Mouse (Mus musculus) embryonic facial prominence, embryonic 12.5 days (tissue): ENCODE results near the gene Tdrd6. TPM values are rescaled to one million over a fixed set of nuclear protein-coding genes. Genes with fewer than 3 reads are reported as not detected.

Experiments used
- ATAC-seq: fragments of 200-750 bp; cut with Nextera tagmentation; 2 replicates; pipeline ENCODE4 v1.8.0; 2017; ENCODE audit not compliant: insufficient number of reproducible peaks, insufficient read depth, low FRiP score, low TSS enrichment
- H3K27ac ChIP-seq: fragments of 300-500 bp; sonication (generic); 2 replicates; pipeline ENCODE4 v1.5.1; 2016; ENCODE audit warnings: mild to moderate bottlenecking
- H3K27me3 ChIP-seq: fragments of 300-500 bp; sonication (generic); 2 replicates; pipeline ENCODE4 v1.6.1; 2016; ENCODE audit warnings: mild to moderate bottlenecking, moderate library complexity
- H3K36me3 ChIP-seq: fragments of 300-500 bp; sonication (generic); 2 replicates; pipeline ENCODE4 v1.6.1; 2016; ENCODE audit warnings: mild to moderate bottlenecking
- H3K4me1 ChIP-seq: fragments of 300-500 bp; sonication (generic); 2 replicates; pipeline ENCODE4 v1.6.1; 2016
- H3K4me2 ChIP-seq: fragments of 300-500 bp; sonication (generic); replicated peaks from 2 replicates; pipeline ENCODE4 v1.6.1; 2016; ENCODE audit warnings: mild to moderate bottlenecking, moderate library complexity
- H3K4me3 ChIP-seq: fragments of 300-500 bp; sonication (generic); 2 replicates; pipeline ENCODE4 v1.5.1; 2016; ENCODE audit warnings: mild to moderate bottlenecking
- H3K9ac ChIP-seq: fragments of 300-500 bp; sonication (generic); 2 replicates; pipeline ENCODE4 v1.6.1; 2016; ENCODE audit warnings: mild to moderate bottlenecking, moderate library complexity
- H3K9me3 ChIP-seq: fragments of 300-500 bp; sonication (generic); 2 replicates; pipeline ENCODE4 v1.6.1; 2016; ENCODE audit warnings: mild to moderate bottlenecking, moderate library complexity
- WGBS: fragments of 180-500 bp; shearing (Covaris S2); methylation state at CpG from one replicate; pipeline ENCODE4 v1.1.7; 2016; 5-methylcytosine and 5-hydroxymethylcytosine counted together
- polyA plus RNA-seq: library from polyadenylated mRNA; unstranded; fragments of >200 nt; fragmentation: Nextera tagmentation; extraction: Ambion mirVana; gene quantifications from 2 replicates; pipeline ENCODE4 v1.2.1, GENCODE M21; 2016

Tdrd6 gene
- 0.17 and 0.39 TPM in 2 replicates for polyA plus RNA-seq

- H3K9ac ChIP-seq, result peak within 1 kb of the TSS; percentile 42
- peak within 1 kb of the TSS; percentile 44 for H3K4me3 ChIP-seq
- peaks cover 40% of the 10 kb centered on the region for H3K27me3 ChIP-seq
- no peaks in the 10 kb centered on the region for H3K9me3 ChIP-seq
- no peaks in the 10 kb centered on the region for H3K36me3 ChIP-seq
- peaks cover 16% of the 10 kb centered on the region for H3K4me1 ChIP-seq
- peak within 1 kb of the TSS; percentile 86 for H3K4me2 ChIP-seq
- no peak within 1 kb of the TSS for H3K27ac ChIP-seq
- WGBS, result 3% methylated on average over 83 of the region's 83 CpGs
- 0 out of 2 replicates have a peak, but pooled peaks have one; percentile 52 for ATAC-seq
Measured at GRCm38 (mm10) chr17:43629496-43630426, at the start of gene Tdrd6. Gene Tdrd6, minus strand, starts transcription at chr17:43630299.

DNA sequence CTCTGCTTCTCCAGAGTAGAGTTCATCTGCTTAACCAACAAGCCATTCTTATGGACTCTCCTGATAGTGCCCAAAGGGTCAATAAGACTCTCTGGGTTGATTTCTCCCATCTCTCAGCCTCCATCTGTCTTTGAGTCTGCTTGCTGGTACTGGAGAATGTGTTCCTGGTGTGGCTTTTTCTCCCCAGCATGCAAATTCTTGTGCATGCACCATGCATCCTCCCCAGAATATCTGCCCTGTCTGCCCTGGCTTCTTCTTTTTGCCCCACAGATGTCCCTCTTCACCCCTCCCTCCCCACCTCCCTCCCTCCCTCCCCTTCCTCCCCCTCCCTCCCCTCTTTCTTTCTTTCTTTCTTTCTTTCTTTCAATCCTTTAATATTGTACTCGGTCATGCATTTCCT, 47.2 kb upstream of the Tdrd6 start:
- peaks cover 10% of the 10 kb centered on the region for H3K36me3 ChIP-seq
- no peak overlapping the region for H3K9ac ChIP-seq
- no peak overlapping the region for H3K27ac ChIP-seq
- no peaks in the 10 kb centered on the region for H3K4me1 ChIP-seq
- 57% methylated on average over 1 of the region's 1 CpGs for WGBS
- H3K4me2 ChIP-seq, result no peak overlapping the region
- no peaks in the 10 kb centered on the region for H3K9me3 ChIP-seq
- ATAC-seq, result no peak
- H3K27me3 ChIP-seq, result no peaks in the 10 kb centered on the region
- H3K4me3 ChIP-seq, result no peak overlapping the region

- H3K36me3 ChIP-seq, result peaks cover 6% of the 10 kb centered on the region; the same call in 1 of the 2 replicates
- no peak for ATAC-seq
- 90% methylated on average over 1 of the region's 1 CpGs for WGBS
- H3K9ac ChIP-seq, result no peak overlapping the region
- H3K4me3 ChIP-seq, result no peak overlapping the region
- H3K27ac ChIP-seq, result no peak overlapping the region
- no peaks in the 10 kb centered on the region for H3K27me3 ChIP-seq
- no peaks in the 10 kb centered on the region for H3K9me3 ChIP-seq
- no peak overlapping the region for H3K4me2 ChIP-seq
- H3K4me1 ChIP-seq, result no peaks in the 10 kb centered on the region
Measured at GRCm38 (mm10) chr17:43676241-43676640, 46.1 kb upstream of the Tdrd6 start.

- no peak for ATAC-seq
- WGBS, result 100% methylated on average over 1 of the region's 1 CpGs
- Histone ChIP-seq H3K9ac (no peak overlapping the region), H3K4me1 (no peaks in the 10 kb centered on the region), H3K27me3 (no peaks in the 10 kb centered on the region), H3K36me3 (peaks cover 6% of the 10 kb centered on the region; the same call in 1 of the 2 replicates), H3K27ac (no peak overlapping the region), H3K4me3 (no peak overlapping the region), H3K9me3 (no peaks in the 10 kb centered on the region), H3K4me2 (no peak overlapping the region)
Measured at GRCm38 (mm10) chr17:43675228-43675627, 45.1 kb upstream of the Tdrd6 start.

- H3K36me3 ChIP-seq, result no peaks in the 10 kb centered on the region
- WGBS, result 90% methylated on average over 4 of the region's 4 CpGs
- H3K27ac ChIP-seq, result no peak overlapping the region
- no peaks in the 10 kb centered on the region for H3K9me3 ChIP-seq
- no peak overlapping the region for H3K4me3 ChIP-seq
- peaks cover 10% of the 10 kb centered on the region for H3K4me1 ChIP-seq
- no peak for ATAC-seq
- H3K9ac ChIP-seq, result no peak overlapping the region
- no peaks in the 10 kb centered on the region for H3K27me3 ChIP-seq
- no peak overlapping the region for H3K4me2 ChIP-seq
Measured at GRCm38 (mm10) chr17:43671907-43672306, 41.8 kb upstream of the Tdrd6 start.

GRCm38 (mm10) chr17:43669145-43669695, 39.1 kb upstream of the Tdrd6 start:
- no peak for ATAC-seq
- no peak overlapping the region for H3K4me3 ChIP-seq
- H3K27me3 ChIP-seq, result no peaks in the 10 kb centered on the region
- peak overlapping the region; percentile 56 for H3K4me2 ChIP-seq
- no peaks in the 10 kb centered on the region for H3K36me3 ChIP-seq
- H3K9ac ChIP-seq, result no peak overlapping the region
- no peak overlapping the region for H3K27ac ChIP-seq
- peaks cover 21% of the 10 kb centered on the region for H3K4me1 ChIP-seq
- no peaks in the 10 kb centered on the region for H3K9me3 ChIP-seq
- WGBS, result 74% methylated on average over 6 of the region's 6 CpGs

- Histone ChIP-seq H3K4me1 (peaks cover 21% of the 10 kb centered on the region), H3K36me3 (peaks cover 10% of the 10 kb centered on the region), H3K27ac (peak within 1 kb of the TSS; percentile 67; the same call in 1 of the 2 replicates), H3K9me3 (no peaks in the 10 kb centered on the region), H3K4me2 (peak within 1 kb of the TSS; percentile 70), H3K9ac (peak within 1 kb of the TSS; percentile 74), H3K27me3 (no peaks in the 10 kb centered on the region), H3K4me3 (peak within 1 kb of the TSS; percentile 82)
- ATAC-seq, result no peak; the same call in 1 of the 2 replicates
- under 1% methylated on average over 17 of the region's 17 CpGs for WGBS
Measured at GRCm38 (mm10) chr17:43667290-43667843, 37.3 kb upstream of the Tdrd6 start, which contains the start of gene Cyp39a1. Gene Cyp39a1, plus strand, starts transcription at chr17:43667425.

GRCm38 (mm10) chr17:43666576-43667289, 36.6 kb upstream of the Tdrd6 start, which contains the start of gene Slc25a27:
Gene Slc25a27, minus strand, starts transcription at chr17:43667214.
- Histone ChIP-seq H3K36me3 (peaks cover 11% of the 10 kb centered on the region), H3K4me2 (peak within 1 kb of the TSS; percentile 70), H3K4me3 (peak within 1 kb of the TSS; percentile 82), H3K4me1 (peaks cover 21% of the 10 kb centered on the region), H3K27me3 (no peaks in the 10 kb centered on the region), H3K9ac (peak within 1 kb of the TSS; percentile 74), H3K9me3 (no peaks in the 10 kb centered on the region), H3K27ac (peak within 1 kb of the TSS; percentile 67; the same call in 1 of the 2 replicates)
- ATAC-seq, result peak; percentile 96
- WGBS, result 1% methylated on average over 41 of the region's 41 CpGs

DNA sequence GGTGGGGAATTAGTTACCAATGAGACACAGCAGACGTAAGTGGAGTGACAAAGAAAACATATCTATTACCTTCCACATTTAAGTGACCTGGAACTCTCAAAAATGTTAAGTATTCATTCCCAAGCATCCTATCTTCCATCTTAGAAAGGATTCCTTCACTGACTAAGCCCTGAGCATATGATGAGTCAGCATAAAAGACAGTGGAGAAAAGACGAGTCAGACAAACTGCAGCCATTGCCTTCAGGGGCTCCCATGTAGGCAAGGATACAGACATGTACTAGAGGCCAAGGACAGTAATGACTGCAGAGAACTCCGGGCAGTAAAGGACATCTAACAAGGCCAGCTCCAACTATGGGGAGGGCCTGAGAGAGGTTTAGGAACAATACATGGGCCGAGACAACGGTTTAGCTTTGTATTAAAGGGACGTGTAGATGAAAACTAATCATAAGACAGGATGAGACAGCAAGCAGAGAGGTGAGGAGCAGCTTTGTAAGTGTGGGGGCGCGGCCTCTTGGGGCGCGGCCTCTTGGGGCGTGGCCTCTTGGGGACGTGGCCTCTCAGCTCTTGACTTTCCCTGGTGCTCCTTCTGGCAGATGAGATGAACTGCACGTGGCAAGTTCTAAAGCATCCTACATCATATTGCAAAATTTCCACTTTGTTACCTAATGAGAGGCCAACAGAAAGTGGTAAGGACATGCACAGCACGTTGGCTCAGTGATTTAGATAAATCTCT, 21.4 kb upstream of the Tdrd6 start:
- Histone ChIP-seq H3K4me3 (no peak overlapping the region), H3K4me1 (no peaks in the 10 kb centered on the region), H3K9me3 (no peaks in the 10 kb centered on the region), H3K27ac (no peak overlapping the region), H3K36me3 (peaks cover 33% of the 10 kb centered on the region), H3K9ac (no peak overlapping the region), H3K27me3 (no peaks in the 10 kb centered on the region), H3K4me2 (no peak overlapping the region)
- WGBS, result 71% methylated on average over 14 of the region's 14 CpGs
- no peak for ATAC-seq

DNA sequence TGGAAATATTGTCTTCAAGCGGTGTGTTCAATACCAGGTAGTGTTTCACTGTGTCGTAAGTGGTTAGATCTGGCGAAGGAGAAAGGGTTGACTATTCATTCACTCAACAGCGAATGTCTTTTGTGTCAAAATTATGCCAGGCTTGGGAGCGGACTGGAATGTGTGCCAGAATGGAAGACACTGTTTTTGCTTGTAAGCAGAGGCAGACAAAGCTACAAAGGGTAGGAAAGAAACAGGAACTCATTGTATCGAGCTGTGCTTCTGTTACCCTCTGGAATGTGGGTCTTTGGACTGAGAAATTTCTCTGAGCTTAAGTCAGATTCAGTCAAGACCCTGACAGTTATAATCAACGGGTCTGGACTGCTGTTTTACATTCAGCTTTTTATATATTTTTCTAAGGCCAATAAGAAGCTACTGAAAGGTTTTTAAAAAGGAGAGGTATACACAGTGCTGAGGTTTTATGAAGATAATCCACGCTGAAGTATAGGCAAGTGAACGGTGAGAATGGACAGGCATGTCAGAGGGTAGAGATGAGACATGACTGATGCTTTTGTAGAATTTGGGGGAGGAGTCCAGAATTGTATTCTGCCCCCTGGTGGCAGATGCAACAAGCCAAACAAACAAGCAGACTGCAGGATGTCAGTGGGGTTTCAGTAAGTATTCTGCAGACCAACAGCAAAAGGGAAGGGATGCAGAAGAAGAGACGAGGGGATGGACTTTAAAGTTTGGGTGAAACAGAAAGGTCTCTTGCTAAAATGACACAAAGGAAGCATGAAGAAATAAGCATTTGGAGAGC, 19.7 kb upstream of the Tdrd6 start:
- Histone ChIP-seq H3K36me3 (peaks cover 44% of the 10 kb centered on the region), H3K9ac (no peak overlapping the region), H3K27ac (no peak overlapping the region), H3K4me3 (no peak overlapping the region), H3K9me3 (no peaks in the 10 kb centered on the region), H3K4me1 (no peaks in the 10 kb centered on the region), H3K4me2 (no peak overlapping the region), H3K27me3 (no peaks in the 10 kb centered on the region)
- ATAC-seq, result no peak
- 78% methylated on average over 10 of the region's 10 CpGs for WGBS
